Mouse (Mus musculus) limb, embryonic 15.5 days (tissue): Measurements from ENCODE around the gene Pdzrn3. TPM values are rescaled to one million over a fixed set of nuclear protein-coding genes. Genes with fewer than 3 reads are reported as not detected.

ENCODE experiments used
- ATAC-seq: fragments of 200-750 bp; cut with Nextera tagmentation; 2 replicates; pipeline ENCODE4 v1.8.0; 2017; ENCODE audit warnings: low read depth, moderate TSS enrichment; ENCODE audit not compliant: insufficient number of reproducible peaks, low FRiP score, low TSS enrichment
- H3K27ac ChIP-seq: fragments of 300-500 bp; sonication (generic); 2 replicates; pipeline ENCODE4 v1.5.1; 2015; ENCODE audit warnings: moderate library complexity, mild to moderate bottlenecking, inconsistent platforms
- H3K27me3 ChIP-seq: fragments of 300-500 bp; sonication (generic); 2 replicates; pipeline ENCODE4 v1.6.1; 2015; ENCODE audit warnings: inconsistent platforms
- H3K36me3 ChIP-seq: fragments of 300-500 bp; sonication (generic); 2 replicates; pipeline ENCODE4 v1.6.1; 2015; ENCODE audit warnings: inconsistent platforms
- H3K4me1 ChIP-seq: fragments of 300-500 bp; sonication (generic); 2 replicates; pipeline ENCODE4 v1.6.1; 2015; ENCODE audit warnings: inconsistent platforms
- H3K4me2 ChIP-seq: fragments of 300-500 bp; sonication (generic); 2 replicates; pipeline ENCODE4 v1.6.1; 2015; ENCODE audit warnings: mild to moderate bottlenecking, inconsistent platforms
- H3K4me3 ChIP-seq: fragments of 300-500 bp; sonication (generic); 2 replicates; pipeline ENCODE4 v1.5.1; 2015; ENCODE audit warnings: mild to moderate bottlenecking, inconsistent platforms
- H3K9ac ChIP-seq: fragments of 300-500 bp; sonication (generic); 2 replicates; pipeline ENCODE4 v1.6.1; 2015; ENCODE audit warnings: inconsistent platforms
- H3K9me3 ChIP-seq: fragments of 300-500 bp; sonication (generic); 2 replicates; pipeline ENCODE4 v1.6.1; 2016; ENCODE audit warnings: inconsistent platforms
- WGBS: fragments of 180-500 bp; shearing (Covaris S2); methylation state at CpG from one replicate; pipeline ENCODE4 v1.1.7; 2015; 5-methylcytosine and 5-hydroxymethylcytosine counted together
- polyA plus RNA-seq: library from polyadenylated mRNA; unstranded; fragments of >200 nt; fragmentation: Nextera tagmentation; extraction: Ambion mirVana; gene quantifications from 2 replicates; pipeline ENCODE4 v1.2.1, GENCODE M21; 2015

Gene Pdzrn3
- polyA plus RNA-seq, 1 experiment from 2014 or later = 11.7 TPM

- Histone ChIP-seq H3K4me3 (no peak overlapping the region), H3K4me1 (peaks cover 48% of the 10 kb centered on the region), H3K36me3 (no peaks in the 10 kb centered on the region), H3K27ac (no peak overlapping the region), H3K27me3 (no peaks in the 10 kb centered on the region), H3K9ac (no peak overlapping the region), H3K4me2 (no peak overlapping the region), H3K9me3 (no peaks in the 10 kb centered on the region)
- no peak for ATAC-seq
- 78% methylated on average over 15 of the region's 15 CpGs for WGBS
Measured at GRCm38 (mm10) chr6:101297563-101298520, 79.9 kb downstream of the Pdzrn3 start.

GRCm38 (mm10) chr6:101296997-101297396 lies 80.7 kb downstream of the Pdzrn3 start:
- H3K4me2 ChIP-seq = no peak overlapping the region
- no peaks in the 10 kb centered on the region for H3K36me3 ChIP-seq
- H3K27ac ChIP-seq = peak overlapping the region; percentile 72
- H3K27me3 ChIP-seq = no peaks in the 10 kb centered on the region
- H3K4me3 ChIP-seq = no peak overlapping the region
- H3K9me3 ChIP-seq = no peaks in the 10 kb centered on the region
- H3K9ac ChIP-seq = no peak overlapping the region
- ATAC-seq = no peak
- peaks cover 49% of the 10 kb centered on the region for H3K4me1 ChIP-seq
- 57% methylated on average over 8 of the region's 8 CpGs for whole genome bisulfite sequencing

- ATAC-seq = 0 out of 2 replicates have a peak, but pooled peaks have one; percentile 51
- no peaks in the 10 kb centered on the region for H3K9me3 ChIP-seq
- no peaks in the 10 kb centered on the region for H3K27me3 ChIP-seq
- H3K4me2 ChIP-seq = no peak overlapping the region
- H3K4me3 ChIP-seq = no peak overlapping the region
- H3K9ac ChIP-seq = no peak overlapping the region
- no peaks in the 10 kb centered on the region for H3K36me3 ChIP-seq
- peak overlapping the region; percentile 72 for H3K27ac ChIP-seq
- H3K4me1 ChIP-seq = peaks cover 50% of the 10 kb centered on the region
- 23% methylated on average over 8 of the region's 8 CpGs for WGBS
Measured at GRCm38 (mm10) chr6:101296280-101296679, 81.4 kb downstream of the Pdzrn3 start.

- no peaks in the 10 kb centered on the region for H3K9me3 ChIP-seq
- H3K27ac ChIP-seq = no peak overlapping the region
- H3K36me3 ChIP-seq = no peaks in the 10 kb centered on the region
- H3K9ac ChIP-seq = no peak overlapping the region
- ATAC-seq = no peak
- no peak overlapping the region for H3K4me2 ChIP-seq
- H3K4me3 ChIP-seq = no peak overlapping the region
- no peaks in the 10 kb centered on the region for H3K27me3 ChIP-seq
- peaks cover 70% of the 10 kb centered on the region for H3K4me1 ChIP-seq
- WGBS = 42% methylated on average over 12 of the region's 12 CpGs
Measured at GRCm38 (mm10) chr6:101293036-101293572, 84.6 kb downstream of the Pdzrn3 start.

GRCm38 (mm10) chr6:101291944-101292343 lies 85.8 kb downstream of the Pdzrn3 start:
- no peaks in the 10 kb centered on the region for H3K27me3 ChIP-seq
- H3K36me3 ChIP-seq = no peaks in the 10 kb centered on the region
- no peak for ATAC-seq
- peaks cover 66% of the 10 kb centered on the region for H3K4me1 ChIP-seq
- H3K9ac ChIP-seq = no peak overlapping the region
- no peak overlapping the region for H3K27ac ChIP-seq
- H3K9me3 ChIP-seq = no peaks in the 10 kb centered on the region
- 66% methylated on average over 2 of the region's 2 CpGs for WGBS
- H3K4me3 ChIP-seq = no peak overlapping the region
- H3K4me2 ChIP-seq = no peak overlapping the region

- no peak overlapping the region for H3K4me3 ChIP-seq
- no peak for ATAC-seq
- H3K27ac ChIP-seq = peak overlapping the region; percentile 69
- H3K36me3 ChIP-seq = no peaks in the 10 kb centered on the region
- no peak overlapping the region for H3K9ac ChIP-seq
- WGBS = 32% methylated on average over 2 of the region's 2 CpGs
- peaks cover 50% of the 10 kb centered on the region for H3K4me1 ChIP-seq
- H3K9me3 ChIP-seq = no peaks in the 10 kb centered on the region
- H3K27me3 ChIP-seq = no peaks in the 10 kb centered on the region
- H3K4me2 ChIP-seq = no peak overlapping the region
Measured at GRCm38 (mm10) chr6:101290160-101290559, 87.5 kb downstream of the Pdzrn3 start.

GRCm38 (mm10) chr6:101289428-101289827 lies 88.3 kb downstream of the Pdzrn3 start:
- H3K27me3 ChIP-seq = no peaks in the 10 kb centered on the region
- no peak overlapping the region for H3K4me3 ChIP-seq
- peaks cover 45% of the 10 kb centered on the region for H3K4me1 ChIP-seq
- H3K36me3 ChIP-seq = no peaks in the 10 kb centered on the region
- WGBS = 33% methylated on average over 4 of the region's 4 CpGs
- no peaks in the 10 kb centered on the region for H3K9me3 ChIP-seq
- 0 out of 2 replicates have a peak, but pooled peaks have one; percentile 31 for ATAC-seq
- H3K27ac ChIP-seq = peak overlapping the region; percentile 69
- peak overlapping the region; percentile 14; the same call in 1 of the 2 replicates for H3K4me2 ChIP-seq
- no peak overlapping the region for H3K9ac ChIP-seq

GRCm38 (mm10) chr6:101287566-101288173 lies 90.0 kb downstream of the Pdzrn3 start:
- Histone ChIP-seq H3K4me1 (peaks cover 37% of the 10 kb centered on the region), H3K27me3 (no peaks in the 10 kb centered on the region), H3K9me3 (no peaks in the 10 kb centered on the region), H3K4me3 (no peak overlapping the region), H3K9ac (no peak overlapping the region), H3K4me2 (no peak overlapping the region), H3K27ac (no peak overlapping the region), H3K36me3 (no peaks in the 10 kb centered on the region)
- WGBS = 50% methylated on average over 5 of the region's 5 CpGs
- no peak for ATAC-seq

- Histone ChIP-seq H3K27me3 (no peaks in the 10 kb centered on the region), H3K9ac (no peak overlapping the region), H3K9me3 (no peaks in the 10 kb centered on the region), H3K4me1 (peaks cover 43% of the 10 kb centered on the region), H3K27ac (no peak overlapping the region), H3K36me3 (no peaks in the 10 kb centered on the region), H3K4me3 (no peak overlapping the region), H3K4me2 (no peak overlapping the region)
- 90% methylated on average over 2 of the region's 2 CpGs for WGBS
- no peak for ATAC-seq
Measured at GRCm38 (mm10) chr6:101287077-101287476, 90.6 kb downstream of the Pdzrn3 start.

- H3K36me3 ChIP-seq = no peaks in the 10 kb centered on the region
- H3K4me1 ChIP-seq = peaks cover 48% of the 10 kb centered on the region
- H3K4me3 ChIP-seq = no peak overlapping the region
- no peak overlapping the region for H3K4me2 ChIP-seq
- H3K9ac ChIP-seq = no peak overlapping the region
- ATAC-seq = no peak
- H3K9me3 ChIP-seq = no peaks in the 10 kb centered on the region
- WGBS = 48% methylated on average over 6 of the region's 6 CpGs
- no peak overlapping the region for H3K27ac ChIP-seq
- H3K27me3 ChIP-seq = no peaks in the 10 kb centered on the region
Measured at GRCm38 (mm10) chr6:101284368-101284955, 93.2 kb downstream of the Pdzrn3 start.

- Histone ChIP-seq H3K4me1 (peaks cover 48% of the 10 kb centered on the region), H3K27ac (no peak overlapping the region), H3K4me2 (no peak overlapping the region), H3K9me3 (no peaks in the 10 kb centered on the region), H3K36me3 (no peaks in the 10 kb centered on the region), H3K9ac (no peak overlapping the region), H3K27me3 (no peaks in the 10 kb centered on the region), H3K4me3 (no peak overlapping the region)
- ATAC-seq = no peak
- WGBS = 55% methylated on average over 3 of the region's 3 CpGs
Measured at GRCm38 (mm10) chr6:101283891-101284290, 93.8 kb downstream of the Pdzrn3 start.
